ENCODE assay signal across 11 mouse cellular contexts in the genomic region with DNA sequence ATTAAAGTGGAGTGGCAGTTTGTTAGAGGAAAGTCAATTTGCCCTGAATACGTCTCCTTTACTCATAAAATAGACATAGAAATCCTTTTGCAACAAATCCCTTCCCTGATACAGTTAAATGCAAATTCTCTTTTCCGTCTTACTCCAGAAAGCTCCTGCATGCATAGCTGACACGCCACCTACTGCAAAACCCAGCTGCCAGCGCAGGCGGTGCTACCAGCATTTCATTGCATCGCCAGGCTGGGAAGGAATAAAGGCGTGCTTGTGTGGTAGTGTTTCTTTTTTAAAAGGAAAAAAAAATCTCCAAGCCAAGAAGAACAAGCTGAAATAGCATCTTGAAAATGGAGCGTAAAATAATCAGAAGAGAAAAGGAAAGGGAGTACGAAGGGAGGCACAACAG. TPM values are rescaled to one million over a fixed set of nuclear protein-coding genes. Genes with fewer than 3 reads are reported as not detected.
DNase-seq lines count a peak whose midpoint lies in the region; ATAC-seq lines count a peak whose summit lies in the region.
"Had no signal": no experiment of that assay in that cellular context is flagged by ENCODE, and none has a peak within 500 bp of the region (broad histone marks: within the 10 kb centered on the region; RNA-seq: fewer than 3 reads in every experiment).

No protein-coding gene starts in this region.

- H3K36me3 ChIP-seq in forebrain, embryonic 13.5 days (ENCODE audit: poor library complexity, severe bottlenecking): no peaks in the 10 kb centered on the region
- H3K36me3 ChIP-seq in forebrain, embryonic 10.5 days (replicated peaks): no peaks in the 10 kb centered on the region
- no peaks in the 10 kb centered on the region for H3K36me3 ChIP-seq in forebrain, embryonic 14.5 days (ENCODE audit: control insufficient read depth, insufficient read depth, low read length)
- H3K36me3 ChIP-seq in neural tube, embryonic 14.5 days (ENCODE audit: control insufficient read depth, insufficient read depth, low read length): no peaks in the 10 kb centered on the region
- H3K36me3 ChIP-seq in kidney, embryonic 14.5 days (ENCODE audit: control insufficient read depth, insufficient read depth, low read length): no peaks in the 10 kb centered on the region; the same call in 1 of the 2 replicates
- H3K36me3 ChIP-seq: embryonic facial prominence, embryonic 15.5 days; liver, embryonic 15.5 days had no signal

- H3K4me3 ChIP-seq in forebrain, embryonic 13.5 days: peak overlapping the region; percentile 20; the same call in 1 of the 2 replicates
- no peak overlapping the region for H3K4me3 ChIP-seq in forebrain, embryonic 10.5 days
- H3K4me3 ChIP-seq in forebrain, embryonic 14.5 days (ENCODE audit: low read depth, low read length): peak overlapping the region; percentile 20
- peak overlapping the region; percentile 25 for H3K4me3 ChIP-seq in neural tube, embryonic 14.5 days (ENCODE audit: low read depth, low read length)
- H3K4me3 ChIP-seq in kidney, embryonic 14.5 days (ENCODE audit: low read length): no peak overlapping the region
- H3K4me3 ChIP-seq: embryonic facial prominence, embryonic 15.5 days; liver, embryonic 15.5 days had no signal

- peak overlapping the region; percentile 41 for H3K4me2 ChIP-seq in forebrain, embryonic 13.5 days
- peak overlapping the region; percentile 46 for H3K4me2 ChIP-seq in forebrain, embryonic 14.5 days (ENCODE audit: low read length)
- H3K4me2 ChIP-seq in neural tube, embryonic 14.5 days (ENCODE audit: low read depth, low read length): peak overlapping the region; percentile 43
- H3K4me2 ChIP-seq in kidney, embryonic 14.5 days (replicated peaks; ENCODE audit: low read depth, low read length): no peak overlapping the region
- H3K4me2 ChIP-seq: embryonic facial prominence, embryonic 15.5 days; liver, embryonic 15.5 days had no signal

- H3K9ac ChIP-seq in forebrain, embryonic 13.5 days: peak overlapping the region; percentile 26; the same call in 1 of the 2 replicates
- H3K9ac ChIP-seq in forebrain, embryonic 14.5 days (ENCODE audit: low read length): no peak overlapping the region
- H3K9ac ChIP-seq in neural tube, embryonic 14.5 days (replicated peaks; ENCODE audit: low read depth, low read length): no peak overlapping the region; the same call in 1 of the 2 replicates
- H3K9ac ChIP-seq in kidney, embryonic 14.5 days (ENCODE audit: low read depth, low read length): no peak overlapping the region
- H3K9ac ChIP-seq: embryonic facial prominence, embryonic 15.5 days; liver, embryonic 15.5 days had no signal

- no peaks in the 10 kb centered on the region for H3K9me3 ChIP-seq in forebrain, embryonic 13.5 days (replicated peaks)
- no peaks in the 10 kb centered on the region for H3K9me3 ChIP-seq in forebrain, embryonic 10.5 days
- no peaks in the 10 kb centered on the region for H3K9me3 ChIP-seq in forebrain, embryonic 14.5 days (replicated peaks; ENCODE audit: control insufficient read depth, low read length)
- H3K9me3 ChIP-seq in neural tube, embryonic 14.5 days (ENCODE audit: control insufficient read depth, low read length): no peaks in the 10 kb centered on the region
- H3K9me3 ChIP-seq in kidney, embryonic 14.5 days (ENCODE audit: control insufficient read depth, low read length): no peaks in the 10 kb centered on the region
- H3K9me3 ChIP-seq: embryonic facial prominence, embryonic 15.5 days; liver, embryonic 15.5 days had no signal

- ATAC-seq in forebrain, embryonic 13.5 days: peak; percentile 70; the same call in 1 of the 2 replicates
- peak; percentile 82; the same call in 1 of the 2 replicates for ATAC-seq in forebrain, embryonic 14.5 days
- no peak for ATAC-seq in neural tube, embryonic 14.5 days (ENCODE audit: low read depth)
- no peak for ATAC-seq in kidney, embryonic 14.5 days (ENCODE audit: low FRiP score, low TSS enrichment)
- no peak for ATAC-seq in megakaryocyte progenitor cell, adult 5-6 weeks (replicated peaks; ENCODE audit: poor library complexity)

- peaks cover 36% of the 10 kb centered on the region for H3K4me1 ChIP-seq in forebrain, embryonic 13.5 days
- peaks cover 21% of the 10 kb centered on the region for H3K4me1 ChIP-seq in forebrain, embryonic 10.5 days
- H3K4me1 ChIP-seq in forebrain, embryonic 14.5 days (ENCODE audit: control insufficient read depth, insufficient read depth, low read length): peaks cover 8% of the 10 kb centered on the region
- peaks cover 18% of the 10 kb centered on the region; the same call in 1 of the 2 replicates for H3K4me1 ChIP-seq in neural tube, embryonic 14.5 days (ENCODE audit: control insufficient read depth, insufficient read depth, low read length)
- no peaks in the 10 kb centered on the region for H3K4me1 ChIP-seq in kidney, embryonic 14.5 days (ENCODE audit: control insufficient read depth, insufficient read depth, low read length)
- H3K4me1 ChIP-seq: embryonic facial prominence, embryonic 15.5 days; liver, embryonic 15.5 days had no signal

- H3K27ac ChIP-seq in forebrain, embryonic 13.5 days: peak overlapping the region; percentile 45
- no peak overlapping the region for H3K27ac ChIP-seq in forebrain, embryonic 10.5 days
- H3K27ac ChIP-seq in forebrain, embryonic 14.5 days (ENCODE audit: low read depth, low read length): peak overlapping the region; percentile 44; the same call in 1 of the 2 replicates
- H3K27ac ChIP-seq in neural tube, embryonic 14.5 days (ENCODE audit: low read depth, low read length): peak overlapping the region; percentile 3; the same call in 1 of the 2 replicates
- H3K27ac ChIP-seq in kidney, embryonic 14.5 days (ENCODE audit: low read depth, low read length): no peak overlapping the region
- H3K27ac ChIP-seq: embryonic facial prominence, embryonic 15.5 days; liver, embryonic 15.5 days had no signal

- no peak for DNase-seq in forebrain, embryonic 10.5 days (ENCODE audit: extremely low spot score, low spot score)
- DNase-seq in forebrain, embryonic 14.5 days (ENCODE audit: low spot score): peak; percentile 84
- DNase-seq in layer of hippocampus, postnatal 25 days (ENCODE audit: extremely low spot score in 1 of 2, low spot score in 1 of 2): peak; percentile 55 to 66
- no peak for DNase-seq in adrenal gland, postnatal 14 days
- DNase-seq: heart, postnatal 36 days had no signal

- no peaks in the 10 kb centered on the region for H3K27me3 ChIP-seq in forebrain, embryonic 13.5 days
- H3K27me3 ChIP-seq in forebrain, embryonic 10.5 days (ENCODE audit: poor library complexity, severe bottlenecking): no peaks in the 10 kb centered on the region
- no peaks in the 10 kb centered on the region for H3K27me3 ChIP-seq in forebrain, embryonic 14.5 days (replicated peaks; ENCODE audit: control insufficient read depth, insufficient read depth, low read length)
- no peaks in the 10 kb centered on the region for H3K27me3 ChIP-seq in neural tube, embryonic 14.5 days (ENCODE audit: control insufficient read depth, insufficient read depth, low read length)
- H3K27me3 ChIP-seq in kidney, embryonic 14.5 days (ENCODE audit: control insufficient read depth, insufficient read depth, low read length): no peaks in the 10 kb centered on the region
- H3K27me3 ChIP-seq: embryonic facial prominence, embryonic 15.5 days; liver, embryonic 15.5 days had no signal

- 48% methylated on average over 9 of the region's 9 CpGs for WGBS in forebrain, embryonic 13.5 days
- 92% methylated on average over 9 of the region's 9 CpGs for WGBS in forebrain, embryonic 10.5 days
- WGBS in forebrain, embryonic 14.5 days: 34% methylated on average over 9 of the region's 9 CpGs
- 43% methylated on average over 9 of the region's 9 CpGs for WGBS in neural tube, embryonic 14.5 days
- WGBS in kidney, embryonic 14.5 days: 89% methylated on average over 9 of the region's 9 CpGs

RNA-seq across cellular contexts. Expression of a gene that starts 7.4 kb away (rescaled TPM):
- 3.5 and 3.6 TPM in 2 replicates for polyA plus RNA-seq in forebrain, embryonic 13.5 days (2015; fragmentation: Nextera tagmentation; extraction: Ambion mirVana)
- 0.52 and 0.88 TPM in 2 replicates for polyA plus RNA-seq in forebrain, embryonic 10.5 days (2016; fragmentation: Nextera tagmentation; extraction: Ambion mirVana)
- 7.7 and 9.5 TPM in 2 replicates for polyA plus RNA-seq in forebrain, embryonic 14.5 days (2014; fragmentation: Nextera tagmentation; extraction: Ambion mirVana)
- total RNA-seq in layer of hippocampus, postnatal 25 days (2021): 10 to 100 TPM; 55.4 to 56.9 TPM
- 13.7 and 16.6 TPM in 2 replicates for polyA plus RNA-seq in neural tube, embryonic 14.5 days (2014; fragmentation: Nextera tagmentation; extraction: Ambion mirVana)
- polyA plus RNA-seq in kidney, embryonic 14.5 days (2014; fragmentation: Nextera tagmentation; extraction: Ambion mirVana): 0.80 and 0.90 TPM in 2 replicates
- total RNA-seq in adrenal gland, postnatal 14 days (2021): not detected in 2 replicates
- total RNA-seq in megakaryocyte progenitor cell, adult 5-6 weeks (2015): not detected in 2 replicates
- total RNA-seq in megakaryocyte progenitor cell, adult 5-6 weeks (2017): 0.24 TPM in 1 of 2 replicates, not detected in the other
- total RNA-seq: heart, postnatal 36 days had no signal

RNA-seq across cellular contexts. Expression of a gene that starts 48.4 kb away (rescaled TPM):
- 52.3 and 56.5 TPM in 2 replicates for polyA plus RNA-seq in forebrain, embryonic 13.5 days (2015; fragmentation: Nextera tagmentation; extraction: Ambion mirVana)
- 57.3 and 59.0 TPM in 2 replicates for polyA plus RNA-seq in forebrain, embryonic 10.5 days (2016; fragmentation: Nextera tagmentation; extraction: Ambion mirVana)
- polyA plus RNA-seq in forebrain, embryonic 14.5 days (2014; fragmentation: Nextera tagmentation; extraction: Ambion mirVana): 58.2 and 58.3 TPM in 2 replicates
- 10 to 100 TPM; 19.7 to 23.3 TPM for total RNA-seq in layer of hippocampus, postnatal 25 days (2021)
- 40.5 and 47.7 TPM in 2 replicates for polyA plus RNA-seq in neural tube, embryonic 14.5 days (2014; fragmentation: Nextera tagmentation; extraction: Ambion mirVana)
- 47.1 and 53.8 TPM in 2 replicates for polyA plus RNA-seq in kidney, embryonic 14.5 days (2014; fragmentation: Nextera tagmentation; extraction: Ambion mirVana)
- total RNA-seq in adrenal gland, postnatal 14 days (2021): 24.1 and 25.5 TPM in 2 replicates
- total RNA-seq in megakaryocyte progenitor cell, adult 5-6 weeks (2015): 66.1 and 71.3 TPM in 2 replicates
- 76.0 and 91.5 TPM in 2 replicates for total RNA-seq in megakaryocyte progenitor cell, adult 5-6 weeks (2017)

Comparison
In these comparisons a context has a peak if more than half of its experiments do, and no peak if none do; other contexts are left out.
1. H3K27ac ChIP-seq: peak in forebrain, embryonic 13.5 days (single experiment), forebrain, embryonic 14.5 days (single experiment) and neural tube, embryonic 14.5 days (single experiment); none in forebrain, embryonic 10.5 days (single experiment) and kidney, embryonic 14.5 days (single experiment).
2. H3K4me3 ChIP-seq: peak in forebrain, embryonic 13.5 days (single experiment), forebrain, embryonic 14.5 days (single experiment) and neural tube, embryonic 14.5 days (single experiment); none in forebrain, embryonic 10.5 days (single experiment) and kidney, embryonic 14.5 days (single experiment).
3. DNase-seq: peak in forebrain, embryonic 14.5 days (single experiment) and layer of hippocampus, postnatal 25 days (2 of 2); none in forebrain, embryonic 10.5 days (single experiment) and adrenal gland, postnatal 14 days (single experiment).
4. ATAC-seq: peak in forebrain, embryonic 13.5 days (single experiment) and forebrain, embryonic 14.5 days (single experiment); none in neural tube, embryonic 14.5 days (single experiment), kidney, embryonic 14.5 days (single experiment) and megakaryocyte progenitor cell, adult 5-6 weeks (single experiment).